Mouse (Mus musculus) mature B cell (primary cell): ENCODE data around the gene Crb2.

Source experiments
- in situ Hi-C: fragments of 300-500 bp; cut with MboI; formaldehyde crosslinking; loops from 2 replicates; pipeline ENCODE4 v1.14.3; 2019

Gene Crb2

DNA sequence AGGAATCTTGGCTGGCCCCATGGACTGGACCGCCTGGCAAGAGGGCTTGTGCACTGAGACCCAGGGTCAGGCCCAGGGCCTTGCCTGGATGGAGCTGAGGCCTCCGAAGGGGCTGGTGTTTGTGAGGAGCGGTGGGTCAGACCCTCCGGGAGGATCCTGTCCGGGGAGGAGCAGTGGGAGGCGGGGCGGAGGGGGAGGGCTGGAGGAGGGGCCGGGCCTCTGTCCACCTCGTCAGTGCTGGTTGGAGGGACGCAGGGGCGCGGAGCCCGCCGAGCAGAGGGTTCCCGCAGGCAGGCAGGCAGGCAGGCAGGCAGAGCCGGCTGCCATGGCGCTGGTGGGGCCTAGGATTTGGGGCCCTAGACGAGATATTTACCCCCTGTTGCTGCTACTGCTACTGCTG is at the start of gene Crb2:
Gene Crb2, plus strand, starts transcription at position 234 of the 400 bp plus-strand sequence.
- in situ Hi-C loops: no loop called here

DNA sequence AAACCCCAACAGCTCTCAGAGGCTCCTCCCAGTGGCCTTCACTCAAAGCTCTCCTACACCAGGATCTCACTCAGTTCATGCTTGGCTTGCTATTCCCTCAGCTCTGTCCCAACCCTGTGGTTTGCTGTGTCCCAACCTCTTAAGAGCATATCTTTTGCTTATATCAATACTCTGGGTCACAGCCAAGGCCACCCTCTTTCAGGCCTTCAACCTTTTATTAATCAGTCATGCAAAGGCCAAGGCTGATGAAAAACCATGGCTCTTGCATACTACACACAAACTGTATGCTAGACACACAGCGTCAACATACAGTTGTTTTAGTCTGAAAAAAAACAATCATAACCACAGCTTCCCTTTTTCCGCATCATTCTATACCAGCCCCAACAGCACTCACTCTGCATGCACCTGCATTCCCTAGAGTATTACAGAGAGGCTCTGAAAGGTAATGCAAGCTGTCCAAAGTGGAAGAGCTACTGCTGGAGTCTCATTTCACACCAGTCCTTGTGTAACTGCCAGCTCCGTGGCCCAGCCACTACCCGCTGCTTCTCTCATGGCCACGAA is 44.7 kb upstream of the Crb2 start:
- in situ Hi-C loops: no loop called here

DNA sequence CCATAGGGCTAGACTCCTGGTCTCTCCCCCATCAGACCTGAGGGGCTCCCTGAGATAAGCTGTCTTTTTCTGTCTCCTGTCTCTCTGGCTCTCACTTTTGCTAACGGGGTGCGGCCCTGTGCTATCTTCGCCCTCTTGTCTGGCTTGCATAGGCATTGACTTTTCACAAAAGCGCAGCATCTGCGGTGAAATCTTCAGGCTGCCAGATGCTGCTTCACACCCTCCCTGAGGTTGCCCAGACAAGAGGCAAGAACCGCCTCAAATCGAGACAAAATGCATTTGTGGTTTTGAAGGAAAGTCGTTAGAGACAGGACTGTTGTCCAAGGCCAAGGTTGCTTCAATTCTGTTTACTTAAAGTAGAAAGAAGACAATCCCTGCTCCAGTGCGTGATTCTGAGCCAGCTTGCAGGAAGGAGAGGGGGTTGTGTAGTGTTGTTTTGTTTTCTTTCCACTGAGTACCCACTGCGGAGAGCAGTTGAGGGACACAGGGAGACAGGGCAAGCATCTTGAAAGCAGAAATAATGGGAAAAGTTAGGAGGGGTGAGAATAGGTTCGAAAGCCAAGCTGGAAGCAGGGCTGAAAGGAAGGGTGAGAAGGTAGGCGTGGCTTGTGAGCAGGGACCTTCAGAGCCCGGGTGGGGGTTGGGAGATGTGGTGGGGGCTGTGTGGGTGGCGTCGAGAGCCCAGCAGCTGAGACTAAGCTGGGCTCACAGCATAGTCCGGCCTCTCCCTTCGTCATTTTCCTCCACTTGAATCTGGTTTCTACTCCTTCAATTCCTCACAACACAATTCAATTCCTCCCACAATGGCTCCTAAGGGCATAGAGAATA is 40.9 kb upstream of the Crb2 start:
- in situ Hi-C loops: no loop called here

DNA sequence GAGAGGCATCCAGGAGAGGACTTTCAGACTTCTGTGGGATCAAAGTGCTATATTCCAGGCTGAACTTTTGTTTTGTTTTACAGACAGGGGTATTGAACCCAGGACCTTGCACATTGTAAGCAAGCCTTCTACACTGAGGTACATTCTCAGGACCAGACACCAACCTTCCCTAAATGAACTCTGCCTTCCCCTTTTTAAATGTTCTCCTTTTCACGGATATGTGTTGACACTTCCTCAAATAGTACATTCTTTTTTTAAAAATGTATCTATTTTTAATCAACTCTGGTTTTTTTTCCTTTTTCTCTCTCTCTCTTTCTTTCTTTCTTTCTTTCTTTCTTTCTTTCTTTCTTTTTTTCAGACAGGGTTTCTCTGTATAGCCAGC is 40.3 kb upstream of the Crb2 start:
- in situ Hi-C loops: no loop called here

DNA sequence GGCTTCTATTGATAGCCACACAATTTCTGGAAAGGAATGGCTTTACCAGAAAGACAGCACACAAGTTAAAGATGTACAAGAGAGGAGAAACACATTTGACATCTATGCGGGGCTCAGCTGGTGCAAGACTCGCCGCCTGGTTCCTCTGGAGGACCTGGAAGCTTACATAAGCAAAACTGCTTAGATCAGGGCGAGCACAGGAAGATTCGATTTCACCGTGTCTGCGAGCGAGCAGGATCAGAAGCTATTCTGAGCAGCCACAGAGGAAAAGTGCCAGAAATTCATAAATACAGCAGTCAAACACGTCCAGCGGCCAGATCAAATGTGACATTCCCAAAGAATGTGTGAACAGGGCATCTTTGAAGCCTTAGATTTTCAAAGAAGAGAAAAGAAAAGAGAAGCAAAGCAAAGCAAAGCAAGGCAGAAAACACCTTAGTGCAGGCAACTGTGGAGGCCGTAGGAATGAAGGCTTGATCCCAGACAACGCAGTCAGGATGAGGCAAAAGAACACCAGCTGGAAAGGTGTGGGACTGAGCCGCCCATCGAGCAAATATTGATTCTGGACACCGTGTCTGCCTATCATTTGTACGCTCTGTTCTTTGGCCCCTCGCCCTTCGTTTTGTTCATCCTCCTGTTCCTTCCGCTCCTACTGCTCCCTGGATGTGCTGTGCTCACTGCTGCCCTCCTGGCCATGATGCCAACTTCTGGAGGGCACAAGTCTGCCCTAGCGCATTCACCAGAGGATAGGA is 34.1 kb upstream of the Crb2 start:
- in situ Hi-C loops: no loop called here

DNA sequence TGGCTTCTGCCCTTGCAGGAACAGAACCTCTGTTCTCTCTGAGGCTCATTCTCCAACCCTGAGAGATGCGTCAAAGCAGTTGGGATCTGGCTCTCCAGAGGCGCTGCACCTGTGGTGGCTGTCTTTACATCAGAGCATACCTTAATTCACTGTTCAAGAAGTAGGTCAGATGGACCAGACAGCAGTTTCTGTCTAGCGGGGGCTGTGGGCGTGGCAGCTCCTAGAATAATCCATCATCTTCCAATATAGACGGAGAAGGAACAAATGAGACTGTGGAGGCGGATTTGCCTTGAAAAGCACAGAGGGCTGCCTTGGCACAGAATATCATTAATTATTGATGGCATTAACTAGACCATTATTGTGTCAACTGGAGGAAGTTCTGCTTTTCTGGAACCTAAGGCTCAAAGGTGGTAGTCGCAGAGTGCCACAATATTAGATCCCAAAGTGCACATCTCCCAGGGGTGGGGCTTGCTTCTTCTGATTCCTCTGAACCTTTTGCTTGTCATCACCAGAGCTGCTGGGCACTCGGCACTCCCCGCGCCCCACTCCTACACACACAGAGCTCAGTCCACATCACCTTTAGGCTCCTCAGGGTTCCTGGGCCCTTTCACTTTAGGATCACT is 31.2 kb upstream of the Crb2 start:
- in situ Hi-C loops: no loop called here

DNA sequence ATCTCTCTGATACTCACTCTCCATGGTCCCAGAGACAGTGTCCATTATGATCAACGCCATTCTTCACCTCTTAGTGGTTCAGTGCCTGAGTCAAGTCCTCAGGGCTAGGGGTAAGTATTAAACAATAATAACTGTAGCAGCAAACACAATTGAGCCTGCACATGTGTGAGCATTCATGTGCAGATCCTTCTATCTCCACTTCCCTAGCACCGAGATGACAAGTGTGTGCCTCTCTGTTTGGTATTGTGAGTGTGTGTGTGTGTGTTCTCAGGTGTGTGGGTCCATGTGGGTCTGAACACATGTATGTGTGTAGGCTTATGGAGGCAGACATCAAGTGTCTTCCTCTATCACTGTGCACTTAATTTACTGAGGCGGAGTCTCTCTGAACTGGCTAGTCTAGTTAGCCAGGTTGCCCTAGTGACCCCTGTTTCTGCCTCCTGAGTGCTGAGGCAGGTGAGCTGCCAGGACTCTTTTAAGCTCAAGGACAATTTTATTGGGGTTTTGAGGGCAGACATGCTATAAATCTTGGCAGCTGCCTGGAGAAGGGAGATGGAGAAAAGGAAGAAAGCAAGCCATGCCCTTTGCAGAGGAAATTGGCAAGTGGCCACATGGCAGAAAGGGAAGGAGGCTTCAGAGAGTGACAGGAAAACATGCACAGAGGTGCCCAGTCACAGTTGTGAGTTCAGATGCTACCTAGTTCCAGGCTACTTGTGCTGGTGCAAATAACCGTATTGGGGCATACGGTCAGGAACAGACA is 29.6 kb upstream of the Crb2 start:
- in situ Hi-C loops: no loop called here

DNA sequence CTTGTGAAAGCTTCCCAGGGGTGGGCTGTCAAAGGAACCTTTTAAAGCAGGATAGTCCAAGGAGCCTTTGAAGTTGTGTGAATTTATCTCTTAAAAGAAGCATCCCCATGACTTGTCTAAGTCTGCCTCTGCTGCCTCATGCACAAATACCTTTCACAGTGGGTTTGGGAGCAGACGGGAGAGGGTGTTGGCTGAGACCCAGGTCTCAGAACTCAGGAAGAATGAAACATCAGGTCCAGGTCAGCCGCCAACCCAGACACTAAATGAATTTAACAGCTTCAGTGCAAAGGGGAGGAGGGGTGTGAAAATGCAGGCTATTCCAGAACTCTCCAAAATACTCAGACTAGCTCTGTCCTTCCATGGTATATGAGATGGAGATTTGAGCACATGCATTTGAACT is 28.1 kb upstream of the Crb2 start:
- in situ Hi-C loops: no loop called here

DNA sequence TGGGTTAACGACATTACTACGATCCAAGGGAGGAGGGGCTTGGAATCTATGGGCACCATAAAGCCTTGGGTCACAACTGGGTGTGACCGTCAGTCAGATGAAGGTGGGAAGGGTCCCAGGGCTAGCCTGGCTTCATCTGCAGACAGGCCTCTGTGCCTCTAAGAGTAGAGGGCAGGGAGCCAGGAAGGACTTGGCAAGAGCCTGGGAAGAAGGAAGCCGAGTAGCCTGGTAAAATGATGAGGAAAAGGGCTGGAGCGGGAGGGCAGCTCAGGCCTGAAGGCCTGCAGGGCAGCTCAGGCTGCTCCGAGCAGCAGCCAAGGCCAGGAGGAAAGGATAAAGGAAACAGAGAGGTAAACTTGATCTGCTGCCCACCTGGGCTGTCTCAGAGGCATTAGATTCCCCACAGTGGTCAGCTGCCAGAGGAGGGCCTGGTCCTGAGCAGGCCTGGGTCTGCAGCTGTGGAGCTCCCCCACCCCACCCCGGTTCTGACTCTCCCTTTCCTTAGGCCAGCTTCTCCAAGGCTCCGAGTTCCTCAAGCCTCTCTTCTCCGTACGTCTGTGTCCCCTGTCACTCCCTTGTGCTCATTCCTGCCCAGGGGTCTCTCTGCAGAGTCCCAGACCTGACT is 27.5 kb upstream of the Crb2 start:
- in situ Hi-C loops: no loop called here

DNA sequence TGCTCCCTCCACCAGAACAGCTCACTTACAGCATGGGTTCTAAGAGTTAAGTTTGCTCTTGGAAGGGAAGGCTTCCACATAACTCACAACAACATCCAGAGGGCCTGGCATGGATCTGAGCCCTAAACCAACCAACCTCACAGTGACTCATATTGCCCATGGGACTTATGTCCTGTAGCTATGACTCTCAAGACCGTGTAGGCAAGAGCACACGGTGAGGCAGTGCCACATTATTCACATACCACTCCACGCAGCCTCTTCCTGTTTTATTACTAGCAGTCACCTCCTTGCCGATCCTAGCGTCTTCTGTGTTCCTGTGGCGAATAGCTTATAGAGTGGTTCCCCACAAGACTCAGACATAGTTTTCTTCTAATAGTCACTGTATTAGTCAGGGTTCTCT is 26.7 kb upstream of the Crb2 start:
- in situ Hi-C loops: no loop called here

DNA sequence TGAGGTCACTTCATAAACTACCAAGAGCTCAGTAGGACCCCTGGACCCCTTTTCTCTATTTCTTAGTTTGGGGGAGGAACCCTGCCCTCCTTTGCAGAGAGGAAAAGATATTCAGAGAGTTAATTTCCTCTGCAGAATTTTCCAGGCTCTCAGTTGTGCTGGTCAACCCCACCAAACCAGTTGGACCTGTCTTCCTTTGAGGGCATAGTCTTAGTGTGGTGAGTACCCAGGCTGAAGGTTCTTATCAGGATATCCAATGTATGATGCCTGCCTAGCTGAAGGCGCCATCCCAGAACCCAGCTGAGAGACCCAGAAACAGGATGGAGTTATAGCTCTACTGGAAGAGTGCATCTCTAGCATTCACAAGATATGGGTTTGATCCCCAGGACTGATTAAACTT is 24.9 kb upstream of the Crb2 start:
- in situ Hi-C loops: no loop called here

DNA sequence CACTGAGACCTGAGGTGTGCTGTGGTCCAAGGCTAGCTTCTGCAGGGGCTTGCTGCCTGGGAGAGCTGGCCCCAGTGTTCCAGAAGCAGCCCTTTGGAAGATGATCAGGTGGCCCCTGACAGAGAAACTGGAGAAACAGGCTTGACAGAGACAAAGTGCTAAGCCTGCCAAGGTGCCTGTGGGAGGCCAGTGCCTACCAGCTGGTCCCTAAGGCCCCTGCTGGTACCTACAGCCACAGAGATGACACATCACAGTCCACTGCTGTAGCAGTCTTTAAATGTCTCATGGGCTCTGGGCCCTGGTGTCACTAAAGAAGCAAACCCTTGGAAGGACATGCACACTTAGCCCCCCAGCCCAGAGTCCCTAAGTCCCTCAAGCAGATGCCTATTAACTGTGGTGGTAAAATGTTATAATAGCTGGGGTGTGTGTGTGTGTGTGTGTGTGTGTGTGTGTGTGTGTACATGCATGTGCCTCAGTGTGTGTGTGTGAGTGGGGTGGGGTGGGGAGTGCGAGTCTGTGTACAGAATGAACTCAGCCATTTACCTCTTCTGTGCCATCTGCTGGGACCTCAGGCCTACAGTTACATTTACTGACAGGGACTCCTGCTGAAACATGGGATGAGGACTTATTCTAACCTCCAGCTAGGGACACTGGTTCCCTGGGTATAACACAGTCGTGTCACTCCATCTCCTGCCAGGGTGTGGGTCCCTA is 19.7 kb upstream of the Crb2 start:
- in situ Hi-C loops: no loop called here

DNA sequence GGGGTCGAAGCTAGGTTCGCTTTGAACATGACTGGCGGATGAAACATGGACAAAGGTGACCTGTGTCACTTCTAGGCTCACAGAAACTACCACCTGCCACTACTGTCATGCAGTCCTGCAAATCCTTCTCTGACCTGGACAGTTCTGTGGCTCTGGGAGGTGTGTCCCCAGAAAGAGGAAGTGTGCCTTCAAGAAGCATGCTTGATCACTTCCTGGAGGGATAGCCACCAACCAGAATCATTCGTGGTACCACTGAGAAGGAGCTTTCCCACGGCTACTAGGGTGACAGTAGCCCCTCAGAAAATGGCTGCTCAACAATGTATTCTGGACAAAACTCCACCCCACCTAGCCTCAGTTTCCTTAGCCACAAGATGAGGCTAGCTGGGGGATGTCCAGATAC is 19.0 kb upstream of the Crb2 start:
- in situ Hi-C loops: no loop called here

DNA sequence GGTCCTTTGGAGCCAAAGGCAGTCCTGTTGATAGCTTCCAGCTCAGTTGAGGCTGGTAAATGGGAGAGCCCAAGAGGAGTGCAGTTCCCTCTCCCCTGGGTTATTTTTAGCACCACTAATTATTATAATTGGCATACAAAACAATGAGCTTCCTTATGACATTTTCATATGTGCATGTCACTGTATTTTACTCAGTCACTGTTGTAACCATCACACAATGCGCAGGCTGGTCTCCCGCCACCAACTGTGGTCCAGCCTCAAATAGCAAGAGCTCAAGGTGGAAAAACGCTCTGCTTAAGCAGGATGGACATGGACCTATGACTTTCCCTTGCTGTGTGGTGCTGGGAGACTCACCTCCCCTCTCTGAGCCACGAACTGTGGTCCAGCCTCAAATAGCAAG is 18.3 kb upstream of the Crb2 start:
- in situ Hi-C loops: no loop called here

DNA sequence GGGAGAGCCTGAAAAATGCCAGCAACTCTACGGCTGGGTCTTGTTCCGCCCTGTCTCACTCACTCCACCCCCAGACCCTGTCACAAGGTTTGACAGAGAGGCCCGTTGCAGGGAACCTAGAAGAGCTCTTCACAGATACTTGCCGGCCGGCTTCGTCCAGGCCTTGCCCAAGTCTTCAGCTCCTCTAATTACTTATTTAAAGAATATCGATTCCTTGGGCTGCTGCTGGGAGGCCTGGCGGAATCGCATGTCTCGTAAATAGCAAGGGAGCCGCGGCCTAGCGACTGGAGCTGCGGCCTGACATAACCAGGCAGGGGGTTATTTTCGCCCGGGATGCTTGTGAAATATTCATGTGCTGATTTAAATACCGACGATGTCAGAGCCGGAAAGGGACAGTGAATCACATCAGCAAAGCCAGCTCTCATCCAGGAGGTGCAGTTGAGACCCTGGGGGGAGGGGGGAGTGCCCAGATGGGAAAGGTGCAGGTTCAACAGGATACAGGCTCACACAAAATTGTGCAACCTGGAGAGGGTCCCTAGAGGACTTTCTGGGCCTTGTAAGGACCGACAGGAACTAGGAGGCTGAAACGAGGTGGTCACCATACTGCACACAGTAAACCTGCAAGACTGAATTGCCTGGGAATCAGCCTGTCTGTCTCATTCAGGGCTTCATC is 17.6 kb upstream of the Crb2 start:
- in situ Hi-C loops: no loop called here

DNA sequence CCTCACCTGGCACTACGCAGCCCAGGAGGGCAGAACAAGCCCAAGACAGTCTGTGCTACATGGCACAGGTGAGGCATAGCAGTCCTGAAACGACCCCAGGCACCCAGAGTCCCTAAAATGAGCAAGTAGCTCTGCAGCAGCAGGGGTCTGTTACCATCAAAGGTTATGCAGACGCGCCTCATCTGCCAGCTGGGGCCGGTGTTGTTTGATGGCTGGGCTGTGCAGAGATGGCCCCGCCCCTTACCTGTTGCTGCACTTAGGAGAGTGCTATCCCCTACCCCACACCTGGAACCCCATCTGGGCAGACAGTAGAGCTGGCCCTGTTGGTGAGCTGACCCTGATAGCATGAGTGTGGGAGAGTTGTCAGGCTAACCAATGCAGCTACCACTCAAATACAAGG is 15.4 kb upstream of the Crb2 start:
- in situ Hi-C loops: no loop called here

DNA sequence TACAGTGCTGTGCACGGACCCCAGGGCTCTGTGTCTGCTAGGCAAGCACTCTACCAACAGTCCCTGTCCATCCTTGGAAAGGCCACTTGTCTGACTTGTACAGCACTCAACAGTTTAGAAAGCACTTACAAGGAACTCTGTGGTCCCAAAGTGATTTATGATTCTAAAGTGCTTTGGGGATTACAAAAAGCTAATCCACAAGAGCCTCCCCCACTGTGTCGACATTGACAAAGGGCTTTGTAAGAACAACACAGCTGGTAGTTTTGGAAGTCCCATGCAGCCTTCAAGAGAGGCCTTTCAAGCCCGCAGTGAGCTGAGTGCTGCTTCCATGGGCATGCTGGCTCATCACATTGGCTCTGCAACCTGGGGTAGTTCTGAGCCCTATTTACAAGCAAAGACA is 12.4 kb upstream of the Crb2 start:
- in situ Hi-C loops: no loop called here

DNA sequence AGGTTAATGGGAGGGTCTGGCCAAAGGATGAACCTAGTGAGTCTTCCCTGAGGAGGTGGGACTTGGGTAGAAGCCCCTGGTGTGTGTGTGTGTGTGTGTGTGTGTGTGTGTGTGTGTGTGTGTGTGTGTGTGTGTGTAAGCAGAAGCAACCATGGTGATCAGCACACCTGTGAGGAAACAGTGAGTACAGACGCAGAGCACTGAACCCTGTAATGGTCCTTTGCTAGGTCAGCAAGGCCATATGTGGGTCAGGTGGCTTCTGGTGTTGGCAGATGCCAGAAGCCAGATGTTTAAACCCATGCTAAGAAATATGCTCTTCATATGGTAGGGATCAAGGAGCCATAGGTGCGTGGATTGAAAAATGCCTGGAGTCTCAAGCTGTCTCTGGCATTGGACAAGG is 11.5 kb upstream of the Crb2 start:
- in situ Hi-C loops: no loop called here

DNA sequence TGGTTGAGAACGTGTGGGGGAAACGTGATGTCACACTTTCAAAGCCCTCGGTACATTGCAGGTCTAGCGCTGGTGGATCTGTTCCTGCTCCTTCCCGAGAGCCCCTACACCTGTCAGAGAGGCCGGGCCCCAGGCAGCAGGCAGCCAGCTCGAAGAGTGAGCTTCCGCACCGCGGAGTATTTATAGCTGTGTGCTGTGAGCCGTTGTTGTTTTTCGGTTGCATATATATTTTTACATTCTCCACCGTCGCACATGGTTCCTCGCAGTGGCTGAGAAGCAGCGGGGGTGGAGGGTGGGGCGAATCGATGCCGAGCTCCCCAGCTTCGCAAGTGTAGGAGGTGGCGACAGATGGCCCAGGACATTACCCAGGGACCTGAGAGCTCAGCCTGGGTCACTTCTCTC is 11.0 kb upstream of the Crb2 start:
- in situ Hi-C loops: no loop called here

DNA sequence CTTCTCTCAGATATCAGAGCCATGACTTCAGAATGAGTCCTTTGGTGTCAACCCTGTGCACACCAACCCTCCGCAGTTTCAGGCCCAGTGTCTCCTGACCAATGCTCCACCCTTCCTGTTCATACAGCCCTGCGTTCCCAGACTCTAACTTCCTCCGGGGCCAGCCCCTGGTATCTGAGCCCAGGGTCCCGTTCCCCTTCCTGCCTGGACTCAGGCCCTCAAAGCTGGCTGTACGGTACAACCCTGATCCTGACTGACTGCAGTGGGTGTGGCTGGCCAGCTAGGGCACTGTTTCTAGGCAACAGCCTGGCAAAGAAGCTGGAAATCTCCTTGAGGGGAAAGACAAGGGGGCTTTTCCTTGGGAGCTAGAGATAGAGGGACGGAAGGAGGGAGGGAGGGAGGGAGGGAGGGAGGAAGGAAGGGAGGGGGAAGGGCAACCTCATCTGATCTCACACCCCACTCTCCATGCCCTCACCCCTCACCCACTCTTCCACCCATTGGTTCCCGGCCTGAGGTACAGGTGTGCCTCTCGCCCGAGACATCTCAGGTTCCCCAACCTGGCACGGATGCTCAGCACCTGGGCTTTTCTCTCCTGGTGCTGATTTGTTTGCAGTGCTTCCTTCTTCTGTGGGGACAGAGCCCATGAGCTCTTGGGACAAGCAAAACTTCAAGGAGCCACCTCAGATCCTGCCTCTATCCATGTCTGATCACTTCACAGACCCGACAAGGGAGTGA is 9.9 kb upstream of the Crb2 start:
- in situ Hi-C loops: no loop called here
